24 mouse cellular contexts compared by ENCODE assay signal in genomic region chr17:43832401-43833124, GRCm38 (mm10). TPM values are rescaled to one million over a fixed set of nuclear protein-coding genes. Genes with fewer than 3 reads are reported as not detected.
DNase-seq lines count a peak whose midpoint lies in the region; ATAC-seq and TF ChIP-seq lines count a peak whose summit lies in the region.
"Had no signal": no experiment of that assay in that cellular context is flagged by ENCODE, and none has a peak within 500 bp of the region (broad histone marks: within the 10 kb centered on the region; RNA-seq: fewer than 3 reads in every experiment).

No protein-coding gene starts in this region.

- peak overlapping the region; percentile 4; the same call in 1 of the 2 replicates for H3K4me3 ChIP-seq in kidney, embryonic 16.5 days (ENCODE audit: low read length)
- peak overlapping the region; percentile 20; the same call in 1 of the 2 replicates for H3K4me3 ChIP-seq in testis, adult 2 months (ENCODE audit: control insufficient read depth, low read depth, low read length)
- H3K4me3 ChIP-seq: forebrain, embryonic 10.5 days; liver, embryonic 15.5 days; midbrain, embryonic 10.5 days; myocyte; neural tube, embryonic 13.5 days had no signal

- H3K27me3 ChIP-seq in kidney, embryonic 16.5 days (ENCODE audit: insufficient read depth, low read length) = no peaks in the 10 kb centered on the region
- H3K27me3 ChIP-seq in testis, adult 2 months (ENCODE audit: control insufficient read depth, insufficient read depth, low read length) = no peaks in the 10 kb centered on the region
- H3K27me3 ChIP-seq: CH12.LX; liver, embryonic 15.5 days; neural tube, embryonic 13.5 days had no signal

- WGBS in kidney, embryonic 16.5 days = 72% methylated on average over 15 of the region's 15 CpGs

- H3K4me2 ChIP-seq in kidney, embryonic 16.5 days (replicated peaks; ENCODE audit: low read depth, low read length) = peak overlapping the region; percentile 42
- H3K4me2 ChIP-seq: hindbrain, embryonic 14.5 days; liver, embryonic 15.5 days; neural tube, embryonic 13.5 days had no signal

- H3K36me3 ChIP-seq in kidney, embryonic 16.5 days (ENCODE audit: insufficient read depth, low read length) = no peaks in the 10 kb centered on the region
- no peaks in the 10 kb centered on the region for H3K36me3 ChIP-seq in testis, adult 2 months (ENCODE audit: control insufficient read depth, insufficient read depth, low read length)
- H3K36me3 ChIP-seq: forebrain, embryonic 10.5 days; liver, embryonic 15.5 days; midbrain, embryonic 10.5 days; neural tube, embryonic 13.5 days had no signal

- no peak for DNase-seq in kidney, adult 8-10 months
- DNase-seq in testis, postnatal 14 days (ENCODE audit: low spot score) = no peak
- DNase-seq in kidney, postnatal 4 days = peak; percentile 9 to 26
- peak; percentile 7 for DNase-seq in yolk sac, embryonic 10.5 days (ENCODE audit: low spot score)
- no peak for DNase-seq in layer of hippocampus, postnatal 10 days (ENCODE audit: low spot score in 2 of 2)
- DNase-seq in adrenal gland, postnatal 14 days = no peak
- DNase-seq: B cell, adult 2 months; cerebellum, adult 11 months; cerebellum, postnatal 10 days; gastrocnemius, postnatal 14 days; heart, adult 18-20 months; heart, postnatal 36 days; right cerebral cortex, adult 18-20 months had no signal

- no peak for TF ChIP-seq CTCF in testis, adult 2 months (IDR thresholded peaks at IDR 0.05; ENCODE audit: control insufficient read depth, insufficient read depth, insufficient replicate concordance, low read depth, low read length)

- peak; percentile 59; the same call in 1 of the 2 replicates for ATAC-seq in kidney, embryonic 16.5 days (ENCODE audit: low FRiP score, low TSS enrichment)
- ATAC-seq: forebrain, embryonic 16.5 days; midbrain, embryonic 16.5 days had no signal

- H3K4me1 ChIP-seq in kidney, embryonic 16.5 days (ENCODE audit: insufficient read depth, low read length) = 0 out of 2 replicates have a peak, but pooled peaks cover 2% of the 10 kb centered on the region
- H3K4me1 ChIP-seq in testis, adult 2 months (ENCODE audit: control insufficient read depth, insufficient read depth, low read length) = no peaks in the 10 kb centered on the region; the same call in 1 of the 2 replicates
- H3K4me1 ChIP-seq: forebrain, embryonic 10.5 days; liver, embryonic 15.5 days; midbrain, embryonic 10.5 days; neural tube, embryonic 13.5 days had no signal

- no peak for TF ChIP-seq POLR2A in testis, adult 2 months (IDR thresholded peaks at IDR 0.05; ENCODE audit: control insufficient read depth, low read depth, low read length)

- no peak overlapping the region for H3K27ac ChIP-seq in kidney, embryonic 16.5 days (ENCODE audit: low read length)
- H3K27ac ChIP-seq in testis, adult 2 months (ENCODE audit: control insufficient read depth, insufficient read depth, low read depth, low read length) = no peak overlapping the region
- H3K27ac ChIP-seq: forebrain, embryonic 10.5 days; hindbrain, embryonic 14.5 days; liver, embryonic 15.5 days; midbrain, embryonic 10.5 days; neural tube, embryonic 13.5 days had no signal

- H3K9ac ChIP-seq in kidney, embryonic 16.5 days (replicated peaks; ENCODE audit: low read length) = no peak overlapping the region
- H3K9ac ChIP-seq: hindbrain, embryonic 14.5 days; liver, embryonic 15.5 days; neural tube, embryonic 13.5 days had no signal

- no peaks in the 10 kb centered on the region for H3K9me3 ChIP-seq in kidney, embryonic 16.5 days (ENCODE audit: low read length)
- H3K9me3 ChIP-seq: forebrain, embryonic 10.5 days; liver, embryonic 15.5 days; midbrain, embryonic 10.5 days; neural tube, embryonic 13.5 days had no signal

RNA-seq across cellular contexts. Expression of gene Rcan2, which starts 31.4 kb away (rescaled TPM):
- 7.2 and 8.0 TPM in 2 replicates for polyA plus RNA-seq in kidney, embryonic 16.5 days (2015; fragmentation: Nextera tagmentation; extraction: Ambion mirVana)
- polyA plus RNA-seq in testis, adult 2 months (2012; rRNA removed) = 1.2 and 1.3 TPM in 2 replicates
- total RNA-seq in layer of hippocampus, postnatal 10 days (2021) = 10 to 100 TPM; 40.2 to 42.5 TPM
- total RNA-seq in adrenal gland, postnatal 14 days (2021) = 4.3 and 5.9 TPM in 2 replicates

Comparison
In these comparisons a context has a peak if more than half of its experiments do, and no peak if none do; other contexts are left out.
1. DNase-seq: peak in kidney, postnatal 4 days (2 of 2) and yolk sac, embryonic 10.5 days (single experiment); none in kidney, adult 8-10 months (0 of 2), testis, postnatal 14 days (single experiment), layer of hippocampus, postnatal 10 days (0 of 2) and adrenal gland, postnatal 14 days (single experiment).